Mouse (Mus musculus): ENCODE data around the gene Dlgap3. TPM values are rescaled to one million over a fixed set of nuclear protein-coding genes. Genes with fewer than 3 reads are reported as not detected.

The Dlgap3 gene
- polyA plus RNA-seq, 1 experiment from 2014 or later: 23.0 TPM

DNA sequence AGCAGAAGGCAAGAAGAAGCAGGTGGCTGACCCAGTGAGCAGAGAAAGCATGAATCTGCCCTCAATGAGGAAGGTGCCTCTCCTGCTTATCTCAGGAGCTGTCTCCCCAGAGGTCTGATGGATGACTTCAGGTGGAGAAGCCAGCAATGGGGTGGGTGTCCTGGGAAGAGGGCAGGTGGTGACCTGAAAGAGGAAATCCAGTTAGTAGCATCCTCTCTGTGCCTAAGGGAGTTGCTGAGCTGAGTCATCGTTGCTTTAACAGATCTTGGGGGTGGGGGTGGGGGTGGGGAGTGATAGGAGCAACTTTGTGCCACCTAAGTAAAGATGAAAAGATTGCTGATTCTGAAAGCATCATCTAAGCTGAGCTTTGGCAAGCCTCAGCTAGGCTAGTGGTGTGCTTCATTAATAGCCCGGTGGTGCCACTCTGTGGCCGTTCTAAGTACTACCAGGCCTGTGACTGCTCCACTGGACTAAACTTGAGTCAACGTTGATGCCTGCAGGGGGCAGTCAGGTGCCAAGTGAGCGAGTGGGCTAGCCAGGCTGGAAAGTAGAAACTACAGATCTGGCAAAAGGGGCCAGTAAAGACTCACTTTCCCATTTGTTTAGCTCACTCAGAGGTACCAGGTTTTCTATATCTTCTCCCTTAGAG, 80.8 kb downstream of the Dlgap3 start:
- Histone ChIP-seq H3K4me3 (no peak overlapping the region), H3K4me1 (peaks cover 6% of the 10 kb centered on the region)
- under 1% methylated on average over 5 of the region's 5 CpGs for WGBS

GRCm38 (mm10) chr4:127251963-127252585, 83.1 kb downstream of the Dlgap3 start:
- Histone ChIP-seq H3K9me3 (no peaks in the 10 kb centered on the region), H3K36me3 (replicated peaks) (peaks cover 12% of the 10 kb centered on the region), H3K27ac (no peak overlapping the region), H3K4me2 (no peak overlapping the region), H3K4me3 (no peak overlapping the region), H3K9ac (no peak overlapping the region), H3K4me1 (no peaks in the 10 kb centered on the region), H3K27me3 (replicated peaks) (no peaks in the 10 kb centered on the region)
- WGBS: 54% methylated on average over 22 of the region's 22 CpGs
- ATAC-seq (replicated peaks): no peak

More for the DNA sequence above, 80.8 kb downstream of the Dlgap3 start:
- H3K4me2 ChIP-seq: no peak overlapping the region
- peaks cover 12% of the 10 kb centered on the region for H3K36me3 ChIP-seq (replicated peaks)
- H3K27me3 ChIP-seq (replicated peaks): no peaks in the 10 kb centered on the region
- no peaks in the 10 kb centered on the region for H3K9me3 ChIP-seq
- no peak overlapping the region for H3K27ac ChIP-seq
- ATAC-seq (replicated peaks): peak; percentile 91
- no peak overlapping the region for H3K9ac ChIP-seq

DNA sequence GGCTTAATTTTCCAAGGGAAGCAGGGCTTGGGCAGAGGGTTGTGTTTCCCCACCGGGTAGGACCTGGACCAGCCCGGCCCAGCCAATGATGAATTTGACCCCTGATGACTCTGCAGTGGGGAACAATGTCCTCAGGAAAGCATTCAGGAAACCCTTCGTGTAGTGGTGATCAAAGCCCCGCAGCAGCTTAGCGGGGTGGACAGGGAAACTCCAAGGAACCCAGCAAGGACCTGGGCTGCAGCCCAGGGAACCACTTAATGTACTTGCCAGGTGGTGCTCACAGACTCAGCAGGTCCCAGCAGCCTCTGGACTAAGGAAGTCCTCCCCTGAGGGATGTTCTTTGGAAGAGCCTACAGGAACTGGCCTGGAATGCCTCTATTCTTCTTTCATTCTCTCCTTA, 87.7 kb downstream of the Dlgap3 start:
- WGBS: 55% methylated on average over 5 of the region's 5 CpGs
- H3K4me1 ChIP-seq: no peaks in the 10 kb centered on the region
- no peaks in the 10 kb centered on the region for H3K27me3 ChIP-seq (replicated peaks)
- H3K27ac ChIP-seq: no peak overlapping the region
- H3K9me3 ChIP-seq: no peaks in the 10 kb centered on the region
- no peak for ATAC-seq (replicated peaks)
- H3K4me3 ChIP-seq: no peak overlapping the region
- H3K9ac ChIP-seq: no peak overlapping the region
- no peaks in the 10 kb centered on the region for H3K36me3 ChIP-seq (replicated peaks)
- H3K4me2 ChIP-seq: no peak overlapping the region

- Histone ChIP-seq H3K36me3 (replicated peaks) (no peaks in the 10 kb centered on the region), H3K27me3 (replicated peaks) (no peaks in the 10 kb centered on the region), H3K4me1 (no peaks in the 10 kb centered on the region), H3K4me3 (no peak overlapping the region), H3K9ac (no peak overlapping the region), H3K9me3 (no peaks in the 10 kb centered on the region), H3K4me2 (no peak overlapping the region), H3K27ac (no peak overlapping the region)
- 66% methylated on average over 12 of the region's 12 CpGs for WGBS
- no peak for ATAC-seq (replicated peaks)
Observed at GRCm38 (mm10) chr4:127258186-127258897, 89.3 kb downstream of the Dlgap3 start.

GRCm38 (mm10) chr4:127261601-127262000, 92.6 kb downstream of the Dlgap3 start:
- no peak overlapping the region for H3K4me3 ChIP-seq
- no peak overlapping the region for H3K27ac ChIP-seq
- H3K9ac ChIP-seq: no peak overlapping the region
- ATAC-seq (replicated peaks): no peak
- H3K4me1 ChIP-seq: no peaks in the 10 kb centered on the region
- WGBS: 91% methylated on average over 14 of the region's 14 CpGs
- H3K9me3 ChIP-seq: no peaks in the 10 kb centered on the region
- no peak overlapping the region for H3K4me2 ChIP-seq
- H3K27me3 ChIP-seq (replicated peaks): no peaks in the 10 kb centered on the region
- no peaks in the 10 kb centered on the region for H3K36me3 ChIP-seq (replicated peaks)

DNA sequence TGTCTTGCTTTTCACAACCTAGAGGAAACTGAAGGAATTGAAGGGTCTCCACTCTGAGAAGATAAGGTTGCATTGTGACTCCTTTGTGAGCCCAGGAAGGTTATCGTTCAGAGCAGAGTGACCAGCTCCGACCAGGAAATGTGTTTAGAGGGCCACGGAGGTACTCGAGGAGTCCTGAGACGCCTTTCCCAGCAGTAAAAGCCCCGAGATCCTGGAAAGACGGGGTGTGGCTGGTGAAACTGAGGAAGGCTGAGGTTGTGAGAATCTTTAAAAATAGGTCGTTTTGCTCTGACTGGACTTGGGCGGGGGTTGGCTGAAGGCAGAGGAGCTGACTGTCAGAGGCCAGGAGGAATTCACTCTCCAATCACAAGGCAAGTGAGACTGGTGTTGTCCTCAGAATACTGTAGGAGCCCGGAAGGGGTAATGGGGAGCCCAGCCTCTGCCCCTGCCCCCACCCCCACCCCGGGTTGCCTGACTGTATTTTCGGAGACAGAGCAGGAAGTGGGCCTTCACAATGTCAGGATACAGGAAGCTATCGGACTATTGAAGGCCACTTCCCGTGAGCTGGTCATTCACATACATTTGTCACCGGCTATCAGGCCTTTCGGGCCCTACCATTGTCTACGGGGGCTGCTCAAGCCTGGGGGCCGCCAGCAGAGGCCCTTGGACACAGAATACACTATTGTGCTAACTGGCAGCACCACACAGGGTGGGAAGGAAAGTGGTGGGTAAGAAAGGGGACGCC, 94.6 kb downstream of the Dlgap3 start:
- ATAC-seq (replicated peaks): no peak
- no peaks in the 10 kb centered on the region for H3K27me3 ChIP-seq (replicated peaks)
- no peak overlapping the region for H3K27ac ChIP-seq
- no peak overlapping the region for H3K4me3 ChIP-seq
- no peaks in the 10 kb centered on the region for H3K4me1 ChIP-seq
- H3K4me2 ChIP-seq: no peak overlapping the region
- WGBS: 69% methylated on average over 19 of the region's 19 CpGs
- no peaks in the 10 kb centered on the region for H3K36me3 ChIP-seq (replicated peaks)
- H3K9me3 ChIP-seq: no peaks in the 10 kb centered on the region
- H3K9ac ChIP-seq: no peak overlapping the region

GRCm38 (mm10) chr4:127264183-127264554, 95.2 kb downstream of the Dlgap3 start:
- no peak overlapping the region for H3K4me2 ChIP-seq
- WGBS: 70% methylated on average over 5 of the region's 5 CpGs
- H3K4me3 ChIP-seq: no peak overlapping the region
- no peaks in the 10 kb centered on the region for H3K36me3 ChIP-seq (replicated peaks)
- no peaks in the 10 kb centered on the region for H3K9me3 ChIP-seq
- no peak overlapping the region for H3K27ac ChIP-seq
- no peaks in the 10 kb centered on the region for H3K4me1 ChIP-seq
- H3K27me3 ChIP-seq (replicated peaks): no peaks in the 10 kb centered on the region
- H3K9ac ChIP-seq: no peak overlapping the region
- ATAC-seq (replicated peaks): no peak

GRCm38 (mm10) chr4:127278451-127279001, 109.5 kb downstream of the Dlgap3 start:
- WGBS: 67% methylated on average over 9 of the region's 9 CpGs

GRCm38 (mm10) chr4:127279241-127279640, 110.2 kb downstream of the Dlgap3 start:
- Histone ChIP-seq H3K36me3 (replicated peaks) (no peaks in the 10 kb centered on the region), H3K27me3 (replicated peaks) (no peaks in the 10 kb centered on the region), H3K9me3 (no peaks in the 10 kb centered on the region), H3K27ac (no peak overlapping the region), H3K4me1 (no peaks in the 10 kb centered on the region), H3K9ac (no peak overlapping the region), H3K4me2 (no peak overlapping the region), H3K4me3 (no peak overlapping the region)
- WGBS: 83% methylated on average over 9 of the region's 9 CpGs
- no peak for ATAC-seq (replicated peaks)

More at GRCm38 (mm10) chr4:127278451-127279001, 109.5 kb downstream of the Dlgap3 start:
- Histone ChIP-seq H3K9ac (no peak overlapping the region), H3K9me3 (no peaks in the 10 kb centered on the region), H3K4me2 (no peak overlapping the region), H3K36me3 (replicated peaks) (no peaks in the 10 kb centered on the region), H3K4me1 (no peaks in the 10 kb centered on the region), H3K4me3 (no peak overlapping the region), H3K27ac (no peak overlapping the region), H3K27me3 (replicated peaks) (no peaks in the 10 kb centered on the region)
- no peak for ATAC-seq (replicated peaks)

Other genes with a start within 250 kb of the Dlgap3 start
- 28.8 and 31.5 TPM in 2 replicates for gene Zmym4, start 201.1 kb upstream of the Dlgap3 start, polyA plus RNA-seq (2015; fragmentation: Nextera tagmentation; extraction: Ambion mirVana)
- gene Sfpq, start 147.9 kb upstream of the Dlgap3 start, polyA plus RNA-seq (2015; fragmentation: Nextera tagmentation; extraction: Ambion mirVana): 70.6 and 77.3 TPM in 2 replicates
- 25.3 and 28.3 TPM in 2 replicates for gene Zmym1, start 108.1 kb upstream of the Dlgap3 start, polyA plus RNA-seq (2015; fragmentation: Nextera tagmentation; extraction: Ambion mirVana)
- 34.5 and 40.2 TPM in 2 replicates for gene Zmym6, start 91.8 kb upstream of the Dlgap3 start, polyA plus RNA-seq (2015; fragmentation: Nextera tagmentation; extraction: Ambion mirVana)
- 17.2 and 18.3 TPM in 2 replicates for gene Tmem35b, start 45.5 kb upstream of the Dlgap3 start, polyA plus RNA-seq (2015; fragmentation: Nextera tagmentation; extraction: Ambion mirVana)
- gene Smim12, start 74.6 kb downstream of the Dlgap3 start, polyA plus RNA-seq (2015; fragmentation: Nextera tagmentation; extraction: Ambion mirVana): 43.5 and 49.1 TPM in 2 replicates
- gene Gja4, start 144.8 kb downstream of the Dlgap3 start, polyA plus RNA-seq (2015; fragmentation: Nextera tagmentation; extraction: Ambion mirVana): 21.0 and 23.1 TPM in 2 replicates
- 0.17 TPM in 1 of 2 replicates, not detected in the other for gene Gjb3, start 161.6 kb downstream of the Dlgap3 start, polyA plus RNA-seq (2015; fragmentation: Nextera tagmentation; extraction: Ambion mirVana)
- 0.11 and 0.15 TPM in 2 replicates for gene Gjb4, start 184.9 kb downstream of the Dlgap3 start, polyA plus RNA-seq (2015; fragmentation: Nextera tagmentation; extraction: Ambion mirVana)
- gene Gjb5, start 189.0 kb downstream of the Dlgap3 start, polyA plus RNA-seq (2015; fragmentation: Nextera tagmentation; extraction: Ambion mirVana): 0.10 and 0.13 TPM in 2 replicates

Measured in midbrain, embryonic 15.5 days (tissue).